Mouse (Mus musculus) midbrain, embryonic 12.5 days (tissue): ENCODE results near the gene C1qb. TPM values are rescaled to one million over a fixed set of nuclear protein-coding genes. Genes with fewer than 3 reads are reported as not detected.

Experiments used
- polyA plus RNA-seq: library from polyadenylated mRNA; unstranded; fragments of >200 nt; fragmentation: Nextera tagmentation; extraction: Ambion mirVana; gene quantifications from 2 replicates; pipeline ENCODE4 v1.2.1, GENCODE M21; 2016

C1qb gene
- polyA plus RNA-seq, 1 experiment from 2014 or later = 38.4 TPM

Other genes with a start within 250 kb of the C1qb start
- gene Ephb2, start 50.2 kb downstream of the C1qb start, polyA plus RNA-seq = 39.8 and 40.0 TPM in 2 replicates
- gene C1qc, start 6.9 kb upstream of the C1qb start, polyA plus RNA-seq = 17.3 and 23.9 TPM in 2 replicates
- 16.3 and 17.0 TPM in 2 replicates for gene C1qa, start 12.6 kb upstream of the C1qb start, polyA plus RNA-seq
- gene Epha8, start 70.6 kb upstream of the C1qb start, polyA plus RNA-seq = 10.9 and 11.6 TPM in 2 replicates
- gene Zbtb40, start 162.6 kb upstream of the C1qb start, polyA plus RNA-seq = 5.9 and 7.7 TPM in 2 replicates